Mouse (Mus musculus) heart, postnatal 0 days (tissue): ENCODE measurements around the gene Krt76.

Experiments used
- CTCF ChIP-seq: IDR thresholded peaks from 2 replicates; pipeline ENCODE4 v1.5.1; 2016; ENCODE audit warnings: antibody characterized with exemption, control low read depth, low read depth
- EP300 ChIP-seq: IDR thresholded peaks from 2 replicates; pipeline ENCODE4 v1.6.1; 2016; ENCODE audit warnings: antibody characterized with exemption, low read depth

DNA sequence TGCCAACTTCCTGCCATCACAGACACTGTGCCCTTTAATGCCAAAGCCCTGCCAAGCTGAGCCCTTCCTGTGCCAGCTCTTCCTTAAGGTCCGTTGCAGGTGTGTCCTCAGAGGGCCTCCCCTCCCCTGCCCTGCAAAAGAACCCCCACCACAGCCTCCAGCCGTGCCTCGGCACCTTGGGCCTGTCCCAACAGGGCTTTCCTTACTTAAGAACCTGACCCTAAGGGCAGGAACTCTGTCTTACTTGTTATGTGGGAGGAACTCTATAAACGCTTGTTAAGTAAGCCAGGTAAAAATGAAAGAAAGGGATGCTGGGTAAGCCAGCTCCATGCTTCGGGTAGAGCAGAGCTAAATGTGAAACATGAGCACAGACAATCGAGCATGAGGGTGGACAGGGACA is 40.3 kb upstream of the Krt76 start:
- TF ChIP-seq EP300 (no peak), CTCF (no peak)
